Mouse (Mus musculus) lung, adult 18-20 months (tissue): ENCODE results near the gene Hoxa6.

Source experiments
- DNase-seq, 2 experiments: peaks; one replicate each; pipeline ENCODE4 v3.0.0; 2022; ENCODE audit warnings: mixed read lengths in 2 of 2

Gene Hoxa6

DNA sequence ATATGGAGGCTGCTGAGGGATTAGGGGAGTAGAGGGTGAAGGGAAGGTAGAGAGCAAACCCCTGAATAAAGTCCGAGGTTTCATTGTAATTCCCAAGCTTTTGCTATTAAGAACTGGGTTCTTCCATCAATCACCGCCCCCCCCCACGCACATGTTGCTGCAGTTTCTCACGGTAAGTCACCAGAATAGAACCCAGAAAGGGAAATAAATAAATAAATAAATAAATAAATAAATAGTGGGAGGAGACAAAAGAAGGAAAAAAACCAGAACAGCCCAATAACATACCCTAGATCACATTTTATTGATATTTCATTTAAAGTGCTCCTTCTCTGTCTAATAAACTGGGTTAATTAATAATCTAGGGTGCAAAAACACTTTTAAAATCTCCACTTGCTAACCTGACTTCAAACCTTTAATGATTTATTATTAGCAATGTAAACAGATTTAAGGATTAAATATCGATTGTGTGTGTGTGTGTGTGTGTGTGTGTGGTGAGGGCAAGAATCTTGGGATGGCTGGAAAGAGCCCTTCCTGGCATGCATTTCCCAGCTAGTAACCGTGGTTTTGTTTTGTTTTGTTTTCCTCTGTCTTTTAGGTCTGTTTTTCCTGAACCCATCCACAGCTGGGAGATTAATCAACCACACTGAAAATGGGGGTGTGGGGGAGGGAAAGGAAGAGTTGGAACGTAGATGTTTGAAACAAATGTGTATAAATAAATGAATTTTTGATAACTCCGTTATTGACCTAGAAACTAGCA, 47.0 kb downstream of the Hoxa6 start:
- DNase-seq: no peak

DNA sequence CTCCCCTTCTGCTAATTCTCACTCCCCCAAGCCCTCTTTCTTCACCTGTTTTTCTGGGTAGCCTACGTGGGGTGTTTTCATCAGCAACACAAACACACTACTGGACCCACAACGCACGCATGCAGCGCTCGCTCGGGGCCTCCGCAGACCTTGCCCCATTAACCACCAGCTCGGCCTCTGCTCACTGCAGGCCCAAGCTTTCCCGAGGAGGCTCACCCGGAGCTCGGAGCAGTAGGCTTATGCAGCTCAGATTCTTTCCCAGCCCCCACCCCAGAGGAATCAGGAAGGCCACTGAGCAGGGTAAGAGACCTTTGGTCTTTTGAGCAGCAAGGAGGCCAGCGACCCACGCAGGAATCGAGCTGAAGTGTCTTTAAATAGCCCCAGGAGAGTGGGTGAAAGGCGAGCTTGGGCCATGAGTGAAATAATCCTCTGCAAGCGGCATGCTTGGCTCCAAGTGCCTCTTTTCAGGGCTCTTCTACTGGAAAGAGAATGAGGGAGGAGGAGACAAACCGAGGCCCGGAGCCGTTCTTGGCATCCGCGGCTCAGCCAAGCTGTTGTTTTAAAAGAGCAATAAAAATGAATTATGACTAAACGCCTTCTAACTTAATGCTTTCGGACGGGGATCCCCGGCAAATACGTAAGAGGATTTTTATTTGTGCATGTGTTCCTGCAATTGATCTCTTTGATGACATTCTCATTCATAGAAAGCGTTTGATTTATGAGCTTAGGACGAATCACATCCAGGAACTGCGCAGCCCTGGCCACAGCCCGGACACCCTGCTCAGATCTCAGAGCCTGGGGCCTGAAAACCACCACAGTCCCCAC, 47.8 kb downstream of the Hoxa6 start:
- DNase-seq: peak in 1 of 2 experiments; percentile 64

DNA sequence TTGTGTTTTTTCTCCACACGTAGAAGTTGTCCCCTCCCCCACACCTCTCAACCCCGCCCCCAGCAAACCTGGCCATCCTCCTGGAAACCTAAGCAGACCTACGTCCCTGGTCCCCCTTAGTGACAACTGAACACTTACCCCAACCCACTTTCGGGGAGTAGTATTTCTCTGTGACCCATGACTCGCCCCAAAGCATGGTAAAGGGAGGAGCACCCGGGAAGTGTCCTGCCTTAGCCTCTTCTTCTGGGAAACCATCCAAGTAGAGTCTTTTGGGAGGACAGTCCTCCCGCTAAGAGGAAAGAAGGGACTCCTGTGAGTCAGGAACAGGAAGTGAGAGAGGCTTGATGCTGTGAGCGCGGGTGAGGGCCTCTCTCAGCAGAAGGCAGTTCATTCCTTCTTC, 48.5 kb downstream of the Hoxa6 start:
- DNase-seq: no peak

DNA sequence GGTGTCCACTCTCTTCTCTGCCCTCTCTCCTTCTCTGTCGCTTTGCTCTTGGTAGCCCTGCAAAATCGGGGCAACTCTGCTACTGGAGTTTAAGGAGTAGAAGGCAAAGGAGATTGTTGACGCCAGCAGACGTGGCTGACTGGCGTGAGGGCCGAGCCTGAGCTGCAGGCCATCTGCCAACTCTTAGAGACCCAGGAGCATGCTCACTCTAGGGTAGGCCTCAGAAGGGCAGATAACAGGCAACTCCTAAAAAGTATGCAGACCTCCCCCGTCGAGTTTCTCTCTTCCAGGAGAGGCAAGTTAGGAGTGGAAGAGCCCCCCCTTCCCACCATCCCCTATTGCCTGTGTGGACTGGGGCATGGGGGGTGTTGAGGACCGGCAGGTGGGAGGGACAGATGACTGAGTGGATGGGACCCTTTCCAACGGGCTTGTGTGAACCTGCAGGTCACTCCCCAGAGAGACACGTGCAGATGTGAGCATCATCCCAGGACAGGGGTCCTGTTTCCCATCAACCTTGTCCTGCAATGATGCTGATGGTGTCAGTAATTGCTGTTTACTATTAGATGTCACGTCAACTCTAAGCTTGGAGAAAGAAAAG, 49.3 kb downstream of the Hoxa6 start:
- DNase-seq: no peak

DNA sequence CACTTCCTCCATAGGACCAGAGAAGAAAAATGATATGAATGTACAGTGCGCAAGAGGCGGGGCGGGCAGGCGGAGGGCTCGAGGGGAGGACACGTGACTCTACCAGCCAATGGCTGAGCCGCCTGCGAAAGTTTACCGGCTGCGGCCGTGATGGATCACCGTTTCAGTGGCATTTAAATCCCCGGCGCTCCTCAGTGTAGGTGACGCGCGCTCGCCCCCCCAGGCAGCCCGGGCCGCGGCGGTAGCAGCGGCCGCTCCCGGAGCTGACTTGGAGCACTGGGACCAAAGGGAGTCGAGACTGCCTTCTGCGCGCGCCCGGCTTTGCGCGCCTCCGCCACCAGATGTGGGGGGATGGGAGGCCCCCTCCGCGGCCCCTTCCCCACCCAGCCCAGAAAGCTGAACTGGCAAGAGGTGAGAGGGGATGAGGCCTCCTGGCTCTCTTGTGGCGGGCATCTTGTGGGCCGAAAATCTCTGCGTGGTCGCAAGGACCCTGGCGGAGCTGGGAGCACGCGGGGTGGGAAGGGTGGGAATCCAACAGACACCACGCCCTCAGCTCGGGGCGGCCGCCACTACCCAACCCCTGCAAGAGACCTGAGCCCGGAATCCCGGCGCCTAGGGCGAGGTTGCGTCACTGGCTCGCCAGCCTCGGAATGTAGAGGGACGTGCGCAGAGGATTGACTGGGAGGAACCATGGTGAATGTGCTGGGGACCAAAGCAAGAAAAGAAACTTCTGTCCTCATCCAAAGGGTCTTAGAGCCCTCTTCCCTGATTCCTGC, 50.1 kb downstream of the Hoxa6 start, which contains the start of gene Hoxa1:
Gene Hoxa1, minus strand, starts transcription at position 42 of the 776 bp plus-strand sequence.
- DNase-seq: peak; percentile 86 to 88

DNA sequence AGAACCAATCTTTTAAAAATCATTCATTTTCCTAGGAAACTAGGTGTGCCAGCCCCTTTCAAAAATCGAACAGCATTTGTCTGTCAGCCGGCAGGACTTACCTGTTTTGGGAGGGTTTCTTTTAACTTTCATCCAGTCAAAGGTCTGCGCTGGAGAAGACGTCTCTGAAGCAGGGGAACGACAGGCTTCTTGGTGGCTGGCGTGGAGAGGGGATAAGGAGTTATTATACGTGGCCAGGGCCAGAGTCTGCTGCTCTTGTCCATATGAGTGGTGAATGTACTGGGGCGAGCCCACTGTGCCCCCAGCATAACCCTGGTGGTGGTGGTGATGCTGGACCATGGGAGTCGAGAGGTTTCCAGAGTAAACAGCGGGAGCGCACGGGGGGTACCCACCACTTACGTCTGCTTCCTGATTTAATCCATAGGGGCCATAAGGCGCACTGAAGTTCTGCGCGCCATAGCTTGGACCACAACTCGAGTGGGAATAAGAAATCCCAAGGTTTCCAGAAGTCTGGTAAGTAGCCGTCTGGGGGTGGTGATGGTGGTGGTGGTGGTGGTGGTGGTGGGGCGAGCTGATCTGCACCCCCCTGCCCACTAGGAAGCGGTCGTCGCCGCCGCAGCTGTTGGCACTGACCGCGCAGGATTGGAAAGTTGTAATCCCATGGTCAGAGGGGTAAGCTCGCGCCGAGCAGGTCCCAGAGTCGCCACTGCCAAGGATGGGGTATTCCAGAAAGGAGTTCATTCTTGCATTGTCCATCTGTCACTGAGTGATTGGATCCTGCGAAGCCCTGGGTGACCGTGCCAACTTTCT, 50.9 kb downstream of the Hoxa6 start:
- DNase-seq: no peak

DNA sequence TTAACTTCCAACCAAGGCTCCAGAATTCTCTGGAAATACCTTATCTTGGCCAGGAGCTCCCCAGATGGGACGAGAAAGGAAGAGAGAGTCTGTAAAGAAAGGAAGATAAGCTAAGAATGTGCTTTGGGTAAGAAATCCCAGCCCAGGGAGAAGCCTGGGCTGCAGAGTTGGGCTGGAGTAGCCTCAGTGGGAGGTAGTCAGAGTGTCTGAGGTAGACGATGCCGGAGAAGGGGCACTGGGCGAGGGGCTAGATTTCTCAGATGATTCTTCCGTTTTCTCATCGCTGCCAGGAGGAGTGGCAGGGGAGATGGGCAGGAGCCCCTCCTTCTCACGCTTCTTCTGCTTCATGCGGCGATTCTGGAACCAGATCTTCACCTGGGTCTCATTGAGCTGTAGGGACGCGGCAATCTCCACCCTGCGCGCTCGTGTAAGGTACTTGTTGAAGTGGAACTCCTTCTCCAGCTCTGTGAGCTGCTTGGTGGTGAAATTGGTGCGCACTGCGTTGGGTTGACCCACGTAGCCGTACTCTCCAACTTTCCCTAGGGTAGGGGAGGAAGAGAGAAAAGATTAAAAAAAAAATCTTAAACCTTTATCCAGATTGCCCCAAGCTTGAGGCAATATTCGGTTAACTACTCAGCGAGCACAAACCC, 51.8 kb downstream of the Hoxa6 start:
- no peak for DNase-seq
